Mouse (Mus musculus) hindbrain, embryonic 15.5 days (tissue): Measurements from ENCODE around the gene Dcun1d1. TPM values are rescaled to one million over a fixed set of nuclear protein-coding genes. Genes with fewer than 3 reads are reported as not detected.

Experiments used
- ATAC-seq: fragments of 200-750 bp; cut with Nextera tagmentation; 2 replicates; pipeline ENCODE4 v1.8.0; 2017; ENCODE audit warnings: low read depth, moderate number of reproducible peaks, moderate TSS enrichment; ENCODE audit not compliant: low FRiP score
- H3K27ac ChIP-seq: fragments of 300-500 bp; sonication (generic); replicated peaks from 2 replicates; pipeline ENCODE4 v1.5.1; 2015; ENCODE audit warnings: mild to moderate bottlenecking, inconsistent platforms
- H3K27me3 ChIP-seq: fragments of 300-500 bp; sonication (generic); 2 replicates; pipeline ENCODE4 v1.6.1; 2015; ENCODE audit warnings: control low read depth, inconsistent platforms
- H3K36me3 ChIP-seq: fragments of 300-500 bp; sonication (generic); 2 replicates; pipeline ENCODE4 v1.6.1; 2015; ENCODE audit warnings: control low read depth, inconsistent platforms
- H3K4me1 ChIP-seq: fragments of 300-500 bp; sonication (generic); replicated peaks from 2 replicates; pipeline ENCODE4 v1.6.1; 2015; ENCODE audit warnings: control low read depth, inconsistent platforms
- H3K4me2 ChIP-seq: fragments of 300-500 bp; sonication (generic); 2 replicates; pipeline ENCODE4 v1.6.1; 2015; ENCODE audit warnings: moderate library complexity, mild to moderate bottlenecking, inconsistent platforms
- H3K4me3 ChIP-seq: fragments of 300-500 bp; sonication (generic); 2 replicates; pipeline ENCODE4 v1.5.1; 2015; ENCODE audit warnings: mild to moderate bottlenecking, inconsistent platforms
- H3K9ac ChIP-seq: fragments of 300-500 bp; sonication (generic); 2 replicates; pipeline ENCODE4 v1.6.1; 2015; ENCODE audit warnings: inconsistent platforms
- H3K9me3 ChIP-seq: fragments of 300-500 bp; sonication (generic); 2 replicates; pipeline ENCODE4 v1.6.1; 2016; ENCODE audit warnings: control low read depth, inconsistent platforms
- WGBS: fragments of 180-500 bp; shearing (Covaris S2); methylation state at CpG from one replicate; pipeline ENCODE4 v1.1.7; 2015; 5-methylcytosine and 5-hydroxymethylcytosine counted together
- polyA plus RNA-seq: library from polyadenylated mRNA; unstranded; fragments of >200 nt; fragmentation: Nextera tagmentation; extraction: Ambion mirVana; gene quantifications from 2 replicates; pipeline ENCODE4 v1.2.1, GENCODE M21; 2015

Dcun1d1 gene
- polyA plus RNA-seq, 1 experiment from 2014 or later, result 97.4 TPM

- H3K4me2 ChIP-seq, result no peak overlapping the region
- H3K9ac ChIP-seq, result no peak overlapping the region
- no peaks in the 10 kb centered on the region for H3K9me3 ChIP-seq
- peaks cover 8% of the 10 kb centered on the region for H3K4me1 ChIP-seq
- no peak overlapping the region for H3K4me3 ChIP-seq
- H3K36me3 ChIP-seq, result no peaks in the 10 kb centered on the region
- WGBS, result 94% methylated on average over 2 of the region's 2 CpGs
- H3K27me3 ChIP-seq, result no peaks in the 10 kb centered on the region
- H3K27ac ChIP-seq, result no peak overlapping the region
- ATAC-seq, result no peak
Measured at GRCm38 (mm10) chr3:35925852-35926251, 11.4 kb downstream of the Dcun1d1 start.

GRCm38 (mm10) chr3:35924007-35924406, 13.2 kb downstream of the Dcun1d1 start:
- no peaks in the 10 kb centered on the region for H3K9me3 ChIP-seq
- no peak overlapping the region for H3K4me3 ChIP-seq
- no peak overlapping the region for H3K27ac ChIP-seq
- no peak overlapping the region for H3K9ac ChIP-seq
- no peaks in the 10 kb centered on the region for H3K4me1 ChIP-seq
- no peaks in the 10 kb centered on the region for H3K27me3 ChIP-seq
- no peaks in the 10 kb centered on the region for H3K36me3 ChIP-seq
- WGBS, result 86% methylated on average over 3 of the region's 3 CpGs
- no peak overlapping the region for H3K4me2 ChIP-seq
- no peak for ATAC-seq

GRCm38 (mm10) chr3:35923495-35923894, 13.8 kb downstream of the Dcun1d1 start:
- Histone ChIP-seq H3K27me3 (no peaks in the 10 kb centered on the region), H3K4me3 (no peak overlapping the region), H3K36me3 (no peaks in the 10 kb centered on the region), H3K4me2 (no peak overlapping the region), H3K27ac (no peak overlapping the region), H3K9me3 (no peaks in the 10 kb centered on the region), H3K9ac (no peak overlapping the region), H3K4me1 (no peaks in the 10 kb centered on the region)
- no peak for ATAC-seq
- 70% methylated on average over 7 of the region's 7 CpGs for WGBS

GRCm38 (mm10) chr3:35922522-35922921, 14.7 kb downstream of the Dcun1d1 start:
- H3K36me3 ChIP-seq, result peaks cover 5% of the 10 kb centered on the region
- no peaks in the 10 kb centered on the region for H3K4me1 ChIP-seq
- H3K4me3 ChIP-seq, result no peak overlapping the region
- no peak overlapping the region for H3K9ac ChIP-seq
- H3K27ac ChIP-seq, result no peak overlapping the region
- 81% methylated on average over 4 of the region's 4 CpGs for WGBS
- ATAC-seq, result no peak
- H3K27me3 ChIP-seq, result no peaks in the 10 kb centered on the region
- H3K4me2 ChIP-seq, result no peak overlapping the region
- H3K9me3 ChIP-seq, result no peaks in the 10 kb centered on the region

- H3K4me1 ChIP-seq, result no peaks in the 10 kb centered on the region
- no peak overlapping the region for H3K4me3 ChIP-seq
- H3K9ac ChIP-seq, result no peak overlapping the region
- H3K27ac ChIP-seq, result no peak overlapping the region
- H3K4me2 ChIP-seq, result no peak overlapping the region
- peaks cover 27% of the 10 kb centered on the region for H3K36me3 ChIP-seq
- 90% methylated on average over 3 of the region's 3 CpGs for WGBS
- no peak for ATAC-seq
- H3K27me3 ChIP-seq, result no peaks in the 10 kb centered on the region
- no peaks in the 10 kb centered on the region for H3K9me3 ChIP-seq
Measured at GRCm38 (mm10) chr3:35918229-35918628, 19.0 kb downstream of the Dcun1d1 start.

GRCm38 (mm10) chr3:35908982-35909680, 28.1 kb downstream of the Dcun1d1 start:
- H3K4me1 ChIP-seq, result no peaks in the 10 kb centered on the region
- no peak overlapping the region for H3K9ac ChIP-seq
- 94% methylated on average over 7 of the region's 7 CpGs for WGBS
- no peak for ATAC-seq
- H3K9me3 ChIP-seq, result no peaks in the 10 kb centered on the region; the same call in 1 of the 2 replicates
- no peak overlapping the region for H3K27ac ChIP-seq
- no peaks in the 10 kb centered on the region for H3K27me3 ChIP-seq
- peaks cover 12% of the 10 kb centered on the region for H3K36me3 ChIP-seq
- H3K4me3 ChIP-seq, result no peak overlapping the region
- no peak overlapping the region for H3K4me2 ChIP-seq

GRCm38 (mm10) chr3:35900555-35901204, 36.6 kb downstream of the Dcun1d1 start:
- no peak overlapping the region for H3K9ac ChIP-seq
- H3K27me3 ChIP-seq, result no peaks in the 10 kb centered on the region
- no peak overlapping the region for H3K4me2 ChIP-seq
- H3K9me3 ChIP-seq, result no peaks in the 10 kb centered on the region
- no peak overlapping the region for H3K4me3 ChIP-seq
- no peak for ATAC-seq
- peaks cover 21% of the 10 kb centered on the region for H3K36me3 ChIP-seq
- no peaks in the 10 kb centered on the region for H3K4me1 ChIP-seq
- no peak overlapping the region for H3K27ac ChIP-seq
- 87% methylated on average over 5 of the region's 5 CpGs for WGBS

- WGBS, result 98% methylated on average over 3 of the region's 3 CpGs
Measured at GRCm38 (mm10) chr3:35899109-35899508, 38.1 kb downstream of the Dcun1d1 start.

GRCm38 (mm10) chr3:35897900-35898299, 39.3 kb downstream of the Dcun1d1 start:
- ATAC-seq, result no peak
- H3K4me3 ChIP-seq, result no peak overlapping the region
- H3K4me1 ChIP-seq, result no peaks in the 10 kb centered on the region
- WGBS, result 91% methylated on average over 2 of the region's 2 CpGs
- H3K4me2 ChIP-seq, result no peak overlapping the region
- H3K9me3 ChIP-seq, result no peaks in the 10 kb centered on the region
- no peak overlapping the region for H3K27ac ChIP-seq
- no peaks in the 10 kb centered on the region for H3K27me3 ChIP-seq
- peaks cover 13% of the 10 kb centered on the region for H3K36me3 ChIP-seq
- no peak overlapping the region for H3K9ac ChIP-seq

More at GRCm38 (mm10) chr3:35899109-35899508, 38.1 kb downstream of the Dcun1d1 start:
- Histone ChIP-seq H3K4me2 (no peak overlapping the region), H3K27ac (no peak overlapping the region), H3K27me3 (no peaks in the 10 kb centered on the region), H3K4me1 (no peaks in the 10 kb centered on the region), H3K36me3 (peaks cover 17% of the 10 kb centered on the region), H3K4me3 (no peak overlapping the region), H3K9ac (no peak overlapping the region), H3K9me3 (no peaks in the 10 kb centered on the region)
- ATAC-seq, result no peak

- Histone ChIP-seq H3K27ac (no peak overlapping the region), H3K9me3 (no peaks in the 10 kb centered on the region), H3K4me3 (no peak overlapping the region), H3K4me2 (no peak overlapping the region), H3K27me3 (no peaks in the 10 kb centered on the region), H3K4me1 (no peaks in the 10 kb centered on the region), H3K9ac (no peak overlapping the region), H3K36me3 (peaks cover 22% of the 10 kb centered on the region; the same call in 1 of the 2 replicates)
- WGBS, result 85% methylated on average over 5 of the region's 5 CpGs
- ATAC-seq, result no peak
Measured at GRCm38 (mm10) chr3:35893156-35893555, 44.1 kb downstream of the Dcun1d1 start.

- Histone ChIP-seq H3K9me3 (no peaks in the 10 kb centered on the region), H3K4me2 (no peak overlapping the region), H3K4me3 (no peak overlapping the region), H3K27ac (no peak overlapping the region), H3K36me3 (peaks cover 19% of the 10 kb centered on the region; the same call in 1 of the 2 replicates), H3K27me3 (no peaks in the 10 kb centered on the region), H3K4me1 (no peaks in the 10 kb centered on the region), H3K9ac (no peak overlapping the region)
- ATAC-seq, result no peak
- WGBS, result 93% methylated on average over 4 of the region's 4 CpGs
Measured at GRCm38 (mm10) chr3:35891123-35891522, 46.1 kb downstream of the Dcun1d1 start.

GRCm38 (mm10) chr3:35889531-35889930, 47.7 kb downstream of the Dcun1d1 start:
- WGBS, result 93% methylated on average over 2 of the region's 2 CpGs
- no peak for ATAC-seq
- Histone ChIP-seq H3K9me3 (no peaks in the 10 kb centered on the region), H3K27ac (no peak overlapping the region), H3K4me2 (no peak overlapping the region), H3K4me1 (no peaks in the 10 kb centered on the region), H3K27me3 (no peaks in the 10 kb centered on the region), H3K4me3 (no peak overlapping the region), H3K36me3 (peaks cover 19% of the 10 kb centered on the region; the same call in 1 of the 2 replicates), H3K9ac (no peak overlapping the region)
